Mouse (Mus musculus): ENCODE measurements around the gene Ahr.

The Ahr gene

DNA sequence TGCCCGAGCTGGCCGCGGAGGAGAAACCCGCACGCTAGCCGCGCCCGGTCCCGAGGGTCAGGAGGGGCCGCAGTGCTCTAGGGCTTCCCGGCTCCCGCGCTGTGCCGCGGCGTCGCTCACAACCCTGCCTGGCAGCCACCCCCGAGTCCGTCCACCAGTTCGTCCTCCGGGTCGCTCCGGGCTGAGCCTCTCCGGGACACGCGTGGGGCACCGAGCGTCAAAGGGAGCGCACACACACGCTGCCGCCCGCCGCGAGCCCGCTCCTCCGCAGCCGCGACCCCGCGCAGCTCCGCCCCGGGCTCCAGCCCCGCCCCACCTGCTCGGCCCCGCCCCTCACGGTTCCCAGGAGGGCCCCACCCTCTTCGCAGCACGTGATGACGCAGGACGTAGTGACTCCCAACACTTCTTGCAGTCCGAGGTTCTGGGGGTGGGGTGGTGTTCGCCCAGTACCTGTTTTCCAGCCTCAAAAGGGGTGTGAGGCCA lies at the start of gene Ahr:
Gene Ahr, minus strand, starts transcription at position 285 of the 483 bp plus-strand sequence.
- DNase-seq (ENCODE audit: low spot score in 2 of 2): peak; percentile 55 to 83

DNA sequence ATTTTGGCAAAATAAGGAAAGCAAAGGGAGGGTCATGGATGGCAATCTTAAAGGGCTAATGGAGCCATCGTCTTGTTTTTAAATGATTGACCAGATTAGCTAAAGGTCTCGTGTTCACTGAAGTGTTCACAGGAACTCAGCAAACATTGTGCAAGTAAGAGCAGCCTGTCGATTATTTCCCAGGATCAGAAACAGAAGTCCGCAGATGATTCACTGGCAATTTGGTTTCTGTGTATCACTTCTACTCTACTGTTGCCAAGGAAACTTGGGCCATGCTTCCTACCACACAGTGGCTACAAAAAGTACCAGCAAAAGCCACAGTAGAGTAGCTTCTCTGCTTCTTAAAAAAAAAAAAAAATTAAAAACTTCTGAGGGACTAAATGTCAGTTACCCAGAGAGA lies 44.0 kb upstream of the Ahr start:
- DNase-seq (ENCODE audit: low spot score in 2 of 2): no peak

DNA sequence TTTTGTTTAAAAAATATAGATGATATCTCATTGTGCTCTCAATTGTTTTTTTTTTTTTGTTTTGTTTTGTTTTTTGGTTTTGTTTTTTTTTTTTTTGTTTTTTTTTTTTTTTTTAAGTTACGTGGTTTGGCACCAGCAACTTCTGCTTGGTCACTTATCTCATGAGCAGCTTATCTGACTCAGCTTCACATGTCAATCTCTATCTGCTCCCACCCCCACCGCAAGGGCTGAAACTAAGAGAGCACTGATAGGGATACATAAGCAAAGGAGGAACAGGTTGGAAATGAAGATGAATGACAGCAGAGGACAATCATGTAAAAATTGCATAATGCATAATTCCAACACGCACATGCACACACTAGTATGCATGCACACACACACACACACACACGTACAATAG lies 41.3 kb upstream of the Ahr start:
- no peak for DNase-seq (ENCODE audit: low spot score in 2 of 2)

DNA sequence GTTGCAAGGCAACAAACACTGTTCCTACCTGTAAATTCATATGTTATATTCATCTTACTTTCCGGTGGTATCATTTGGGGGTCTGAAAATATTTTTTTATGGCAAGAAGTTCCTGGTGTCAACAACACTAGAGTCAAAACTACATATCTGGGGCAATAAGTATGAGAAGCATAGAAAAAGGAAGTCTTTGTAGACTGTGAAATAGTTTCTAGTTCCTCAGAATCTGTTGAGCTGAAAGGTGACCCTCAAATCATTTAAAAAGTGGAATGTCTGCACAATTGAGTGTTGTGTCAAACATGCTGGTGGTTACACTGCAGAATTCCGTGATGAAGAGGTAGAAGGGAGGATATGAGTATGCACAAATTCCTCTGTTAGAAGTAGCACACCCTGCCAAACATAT lies 38.9 kb upstream of the Ahr start:
- no peak for DNase-seq (ENCODE audit: low spot score in 2 of 2)

DNA sequence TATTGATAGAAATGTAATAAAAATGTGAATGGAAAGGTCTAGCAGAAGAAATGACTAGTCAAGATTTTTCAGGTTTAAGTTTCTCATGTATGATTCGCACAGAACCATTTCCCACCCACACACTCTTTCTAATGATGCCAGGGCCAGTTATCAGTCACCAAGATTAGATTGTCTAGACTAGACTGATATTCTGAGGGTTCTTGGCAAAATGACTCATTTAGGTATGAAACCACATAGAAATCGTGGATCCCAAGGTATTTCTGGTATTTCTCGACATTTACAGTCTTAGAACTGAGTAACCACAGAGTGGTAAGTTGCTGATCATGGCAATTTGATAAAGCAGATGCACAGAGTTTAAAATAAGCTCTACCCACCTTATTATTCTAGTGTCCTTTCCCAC lies 28.0 kb upstream of the Ahr start:
- DNase-seq (ENCODE audit: low spot score in 2 of 2): no peak

DNA sequence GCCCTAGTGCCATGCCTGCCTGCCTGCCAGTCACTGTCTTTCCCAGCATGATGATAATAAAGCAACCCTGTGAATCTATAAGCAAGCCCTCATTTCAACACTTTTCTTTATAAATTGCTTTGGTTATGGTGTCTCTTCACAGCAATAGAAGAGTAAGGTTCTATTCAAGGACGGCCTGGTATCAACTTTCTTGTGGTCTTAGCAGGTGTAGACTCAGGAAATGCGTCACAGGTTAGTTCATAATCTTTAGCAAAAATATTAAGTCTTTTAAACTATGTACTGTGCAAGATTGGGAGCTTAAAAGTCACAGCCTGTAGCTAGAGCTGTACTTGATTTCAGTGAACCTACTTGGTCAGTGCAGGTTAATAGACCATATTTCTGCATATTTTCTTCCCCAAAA lies 24.0 kb upstream of the Ahr start:
- no peak for DNase-seq (ENCODE audit: low spot score in 2 of 2)

DNA sequence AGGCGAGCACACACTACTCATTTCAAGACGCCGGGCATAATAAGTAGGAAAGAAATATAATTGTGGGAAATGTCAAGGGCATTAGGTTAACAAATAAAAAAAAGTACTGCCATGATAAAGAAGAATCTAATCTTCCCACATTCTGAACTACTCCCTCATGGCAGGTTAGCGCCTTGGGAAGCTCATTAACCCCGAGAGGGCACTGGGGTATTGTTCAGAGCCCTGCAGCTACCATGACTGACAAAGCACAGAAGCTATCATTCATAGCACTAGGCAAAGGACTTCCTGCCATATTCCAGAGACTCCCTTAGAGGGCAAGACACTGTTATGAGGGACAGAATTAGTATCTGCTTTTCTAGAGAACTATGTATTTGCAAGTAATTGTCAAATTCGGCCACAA lies 21.1 kb upstream of the Ahr start:
- no peak for DNase-seq (ENCODE audit: low spot score in 2 of 2)

DNA sequence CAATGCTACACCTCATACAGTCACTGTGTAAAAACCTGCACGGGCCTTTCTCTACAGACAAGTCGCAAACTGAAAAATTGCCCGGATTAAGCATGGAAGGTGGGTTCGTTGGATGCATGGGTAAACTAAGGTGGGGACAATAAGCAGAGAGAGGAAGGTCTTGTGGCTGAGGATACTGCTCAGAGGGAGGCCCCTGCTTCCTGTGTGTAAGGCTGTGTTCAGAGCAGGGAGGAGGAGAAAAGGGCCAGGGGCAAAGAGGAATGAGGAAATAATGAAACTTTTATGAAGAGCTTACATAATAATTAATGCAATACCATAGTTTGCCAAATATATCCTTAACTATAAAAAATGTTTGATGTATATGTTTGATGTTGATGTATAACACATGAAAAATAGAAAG lies 19.5 kb upstream of the Ahr start:
- DNase-seq (ENCODE audit: low spot score in 2 of 2): no peak

DNA sequence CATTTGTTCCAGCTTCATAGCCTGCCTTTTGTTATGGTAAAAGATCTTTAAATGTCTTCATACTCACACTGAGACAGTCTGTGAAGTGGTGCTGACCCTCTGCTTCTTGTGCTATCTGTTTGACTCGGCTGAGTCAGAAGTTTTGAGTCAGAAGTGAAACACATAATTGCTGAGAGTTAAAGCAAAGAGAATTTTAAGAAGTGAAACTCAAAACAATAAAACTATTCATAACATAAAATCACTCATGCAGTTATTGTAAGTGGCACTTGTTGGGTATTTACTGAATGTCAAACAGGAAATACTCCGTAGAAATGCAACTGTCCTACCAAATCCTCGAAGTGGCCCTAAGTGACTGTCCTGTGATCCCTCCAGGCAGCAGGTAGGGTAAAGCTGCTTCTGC lies 18.3 kb upstream of the Ahr start:
- DNase-seq (ENCODE audit: low spot score in 2 of 2): no peak

DNA sequence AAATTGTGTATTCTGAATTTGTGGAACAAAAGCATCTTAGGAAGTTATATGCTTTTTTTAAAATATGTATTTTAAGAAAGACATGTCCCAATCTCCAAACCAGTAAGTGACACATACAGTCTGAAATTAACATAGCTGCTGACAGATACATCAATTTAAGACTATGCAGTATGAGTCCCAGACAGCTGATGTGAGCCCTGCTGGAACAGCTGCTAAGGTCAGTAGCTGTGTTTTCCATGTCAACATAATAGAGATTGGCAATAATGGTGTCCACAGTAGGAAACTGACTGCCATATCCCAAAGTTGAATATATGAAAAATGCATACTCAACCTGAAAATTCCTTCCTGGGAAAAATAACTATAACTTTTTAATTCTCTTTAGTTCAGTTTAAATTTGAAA lies 15.5 kb upstream of the Ahr start:
- DNase-seq (ENCODE audit: low spot score in 2 of 2): no peak

DNA sequence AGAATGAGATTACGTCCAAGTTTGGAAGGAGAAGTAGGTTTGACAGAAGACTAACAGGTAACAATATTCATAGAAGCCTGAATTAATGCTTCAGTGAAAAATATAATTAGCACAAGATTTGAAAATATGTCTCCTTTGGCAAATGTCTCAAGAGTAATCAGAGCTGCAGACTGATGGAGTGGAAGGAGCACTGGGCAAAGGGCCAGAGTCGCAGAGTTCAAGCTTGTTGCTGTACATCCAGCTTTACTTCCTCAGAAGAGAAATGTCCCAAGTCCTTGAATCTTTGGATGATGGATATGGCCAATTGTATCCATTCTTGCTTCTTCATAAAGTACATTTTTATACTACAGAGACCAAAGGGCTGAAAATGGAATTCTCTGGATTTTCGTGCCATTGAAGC lies 8.0 kb upstream of the Ahr start:
- peak in 1 of 2 experiments; percentile 20 for DNase-seq (ENCODE audit: low spot score in 2 of 2)

DNA sequence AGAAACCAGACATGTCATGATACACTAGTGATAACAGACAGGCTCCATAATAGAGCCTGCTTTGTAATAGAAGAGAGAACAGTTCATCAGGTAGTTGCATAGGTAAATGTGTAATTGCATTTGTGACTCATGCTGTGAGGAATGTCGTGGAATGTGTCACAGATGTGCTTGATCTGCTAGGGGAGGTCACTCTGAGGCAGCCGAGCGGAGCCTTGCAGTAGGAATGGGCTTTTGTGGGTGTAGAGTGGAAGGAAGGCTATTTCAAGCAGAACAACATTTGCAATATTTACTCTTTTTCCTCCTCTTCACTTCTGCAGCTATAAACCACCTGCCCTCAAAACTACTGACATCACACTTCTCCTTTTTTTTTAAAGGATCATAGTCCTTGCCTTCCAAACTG lies 4.0 kb upstream of the Ahr start:
- DNase-seq (ENCODE audit: low spot score in 2 of 2): no peak

DNA sequence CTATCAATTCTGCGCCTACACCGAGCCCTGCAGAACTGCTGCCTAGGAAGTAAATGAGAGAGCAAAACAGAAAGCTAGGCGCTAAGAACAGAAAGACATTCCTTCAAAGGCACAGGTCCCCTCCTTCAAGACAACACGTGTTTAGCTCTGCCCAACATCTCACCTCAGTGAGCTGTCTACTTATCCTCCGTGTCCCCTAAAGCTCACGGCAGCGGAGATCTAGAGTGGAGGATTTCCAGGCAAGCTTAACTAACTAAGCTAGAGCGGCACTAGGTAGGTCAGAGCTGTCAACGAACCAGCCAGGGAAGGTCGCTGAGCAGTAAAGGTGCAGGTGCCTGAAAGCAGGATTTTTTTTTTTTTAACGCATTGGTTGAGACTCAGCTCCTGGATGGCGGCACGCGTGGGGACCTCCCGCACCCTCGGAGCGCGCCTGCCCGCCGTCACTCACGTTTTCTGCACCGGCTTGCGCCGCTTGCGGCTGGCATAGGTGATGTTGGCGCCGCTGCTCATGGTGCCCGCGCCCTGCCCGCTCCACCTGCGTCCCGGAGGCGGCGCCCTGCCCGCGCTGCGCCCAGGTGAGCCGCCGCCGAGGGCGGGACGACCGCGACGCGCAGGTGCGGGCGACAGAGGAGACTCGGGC lies 604 bp downstream of the Ahr start:
- peak; percentile 14 to 44 for DNase-seq (ENCODE audit: low spot score in 2 of 2)

DNA sequence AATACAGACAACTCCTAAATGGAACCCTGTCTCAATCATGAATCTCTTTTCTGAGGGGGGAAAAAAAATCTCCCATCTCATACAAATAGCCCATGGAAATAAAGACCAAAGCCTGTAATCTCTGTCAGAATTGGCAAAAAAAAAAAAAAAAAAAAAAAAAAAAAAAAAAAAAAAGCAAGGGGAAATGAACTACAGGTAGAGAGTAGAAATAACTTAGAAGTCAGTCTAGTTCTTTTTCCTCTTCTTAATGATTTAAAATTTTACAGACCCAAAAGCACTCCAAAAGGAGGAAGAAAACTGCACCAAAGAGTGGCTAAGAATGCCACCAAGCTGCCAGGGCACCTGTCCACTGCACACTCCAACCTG lies 1.1 kb downstream of the Ahr start:
- no peak for DNase-seq (ENCODE audit: low spot score in 2 of 2)

DNA sequence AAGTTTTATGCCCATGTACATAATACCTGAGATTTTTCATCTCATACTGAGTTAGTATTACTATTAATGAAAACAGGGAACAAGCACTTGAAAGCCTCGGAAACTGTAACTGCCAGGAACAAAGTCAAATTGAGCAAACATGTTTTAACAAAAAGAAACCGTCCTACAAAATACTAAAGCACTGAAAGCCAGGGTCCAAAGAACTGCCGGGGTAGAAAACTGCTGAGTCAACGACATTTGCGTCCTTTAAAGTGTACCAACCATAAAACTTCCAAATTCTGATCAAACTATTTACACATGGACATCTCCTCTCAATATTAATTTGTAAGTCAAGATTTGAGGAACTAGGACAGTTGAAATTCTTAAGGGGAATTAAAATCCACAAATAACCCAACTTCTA lies 1.7 kb downstream of the Ahr start:
- DNase-seq (ENCODE audit: low spot score in 2 of 2): no peak

DNA sequence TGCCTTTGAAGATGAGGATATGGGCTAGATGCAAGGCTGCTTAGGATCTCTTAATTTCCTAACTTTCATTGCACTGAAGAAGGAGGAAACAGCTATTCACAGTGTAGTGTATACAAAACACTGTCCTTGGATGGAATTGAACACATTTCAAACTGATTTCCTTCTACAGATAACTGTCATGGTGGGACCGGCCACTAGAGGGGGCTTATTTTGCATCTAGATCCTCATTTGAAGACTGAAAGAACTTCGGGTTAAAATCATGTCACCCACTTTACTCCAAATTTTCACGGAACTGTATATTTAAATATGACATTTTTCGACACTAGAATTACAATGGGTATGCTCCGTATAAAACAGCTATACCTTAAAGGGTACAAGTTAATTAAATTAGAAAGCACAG lies 2.7 kb downstream of the Ahr start:
- peak; percentile 50 to 80 for DNase-seq (ENCODE audit: low spot score in 2 of 2)

DNA sequence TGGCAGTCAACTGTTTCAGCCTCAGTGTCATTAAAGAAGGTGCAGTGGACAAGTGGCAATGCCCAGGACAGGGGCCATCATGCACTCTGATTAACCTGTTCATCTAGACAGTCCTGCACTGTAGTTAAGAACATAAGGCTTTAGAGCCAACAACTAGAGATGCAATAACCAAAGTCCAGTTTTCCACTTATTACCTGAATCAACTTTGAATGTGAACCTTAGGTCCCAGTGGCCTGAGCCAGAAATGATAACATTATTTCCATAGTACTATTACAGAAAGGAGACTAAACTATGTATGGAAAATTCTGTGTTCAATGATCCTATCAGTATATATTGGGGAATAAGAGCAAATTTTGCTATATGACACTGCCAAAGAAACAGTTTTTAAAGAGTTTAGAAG lies 4.3 kb downstream of the Ahr start:
- no peak for DNase-seq (ENCODE audit: low spot score in 2 of 2)

DNA sequence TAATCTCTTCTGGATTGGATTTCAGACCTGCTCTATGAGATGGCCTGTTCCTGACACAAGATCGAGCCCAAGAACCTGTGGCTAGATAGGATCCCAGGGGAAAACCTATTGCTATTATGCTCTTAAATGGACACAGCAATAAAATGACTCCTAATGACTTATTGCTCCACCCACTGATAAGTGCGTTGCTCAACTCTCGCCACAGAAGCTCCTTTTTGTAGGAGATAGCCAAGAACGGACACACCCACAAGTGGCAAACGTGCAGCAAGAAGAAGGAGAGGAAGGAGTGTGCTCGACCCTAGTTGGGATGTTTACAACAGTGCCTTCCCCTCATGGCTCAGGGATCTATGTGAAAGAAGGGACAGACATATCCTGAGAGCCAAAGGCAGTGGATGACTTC lies 7.4 kb downstream of the Ahr start:
- no peak for DNase-seq (ENCODE audit: low spot score in 2 of 2)

DNA sequence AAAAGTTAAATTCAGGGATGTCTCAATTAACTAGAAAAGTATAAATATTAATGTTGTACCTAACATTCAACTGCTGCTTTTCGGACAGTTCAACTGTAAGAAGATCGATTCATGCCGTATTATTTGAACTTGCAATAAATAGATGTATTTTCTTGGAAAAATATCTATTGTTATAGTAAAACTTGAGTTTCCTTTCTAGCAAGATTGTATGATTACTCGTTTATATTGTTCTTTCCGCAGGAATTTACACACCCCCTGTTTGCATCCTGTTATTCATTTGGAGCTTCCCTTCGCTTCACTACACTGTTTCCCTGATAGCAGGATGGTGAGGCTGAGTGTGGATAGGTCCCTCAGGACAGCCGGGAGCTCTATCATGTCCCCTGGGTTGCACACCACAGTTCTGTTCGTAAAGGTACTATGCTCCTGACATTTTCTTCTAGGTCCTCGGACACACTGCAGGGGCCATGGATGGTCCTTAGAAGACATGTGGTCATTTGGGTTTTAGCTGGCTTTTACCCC lies 12.2 kb downstream of the Ahr start:
- no peak for DNase-seq (ENCODE audit: low spot score in 2 of 2)

DNA sequence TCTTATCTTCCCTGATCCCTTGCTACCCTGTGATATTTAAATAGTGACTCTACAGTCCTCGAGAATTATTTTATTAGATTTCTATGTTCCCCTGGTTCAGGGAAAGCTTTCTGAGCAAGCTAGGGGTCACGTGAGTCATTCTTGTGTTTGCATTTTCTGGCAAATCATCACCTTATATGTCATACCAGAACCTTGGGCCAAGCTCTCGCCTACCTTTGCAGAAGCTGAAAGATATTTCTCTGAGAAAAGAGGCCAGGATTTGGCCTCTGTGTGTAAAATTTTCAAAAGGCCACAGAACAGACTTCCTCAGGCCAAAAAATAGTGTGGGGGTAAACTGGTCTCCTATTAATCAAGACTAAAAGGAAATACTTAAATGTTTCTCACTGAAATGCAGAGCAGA lies 19.2 kb downstream of the Ahr start:
- no peak for DNase-seq (ENCODE audit: low spot score in 2 of 2)

DNA sequence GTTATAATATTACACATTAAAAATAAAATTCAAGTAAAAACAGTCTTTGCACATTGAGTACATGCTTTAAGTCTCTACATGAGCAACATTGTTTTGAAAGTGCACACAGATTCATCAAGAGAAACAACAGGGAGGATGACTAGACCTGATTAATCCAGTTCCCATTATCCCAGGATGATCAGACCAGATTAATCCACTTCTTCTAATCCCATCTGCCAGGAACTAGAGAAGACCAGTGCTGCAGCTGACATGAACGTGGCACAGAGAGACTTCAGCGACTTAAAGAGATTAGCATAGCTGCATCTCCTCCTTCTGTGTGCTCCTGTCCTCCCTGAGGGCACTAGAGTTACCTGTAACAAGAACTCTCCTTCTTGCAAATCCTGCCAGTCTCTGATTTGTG lies 20.2 kb downstream of the Ahr start:
- no peak for DNase-seq (ENCODE audit: low spot score in 2 of 2)

DNA sequence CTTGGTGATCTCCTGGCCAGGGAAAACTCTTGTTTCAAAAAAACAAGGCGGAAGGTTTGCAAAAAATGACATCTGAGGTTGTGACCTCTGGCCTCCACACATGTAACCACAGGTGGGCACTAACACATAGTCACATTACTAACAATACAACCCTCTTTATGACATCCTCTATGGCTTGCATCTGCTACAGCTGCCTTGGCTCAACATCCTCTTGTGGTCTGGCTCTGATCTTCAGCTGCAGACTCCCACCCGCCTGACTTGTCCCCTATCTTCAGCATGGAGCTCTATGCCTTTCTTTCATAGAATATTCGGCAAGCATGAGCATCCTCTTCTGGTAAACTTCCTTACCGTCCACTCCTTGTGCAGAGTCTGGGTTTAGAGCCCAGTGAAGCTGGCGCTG lies 24.1 kb downstream of the Ahr start:
- DNase-seq (ENCODE audit: low spot score in 2 of 2): no peak

DNA sequence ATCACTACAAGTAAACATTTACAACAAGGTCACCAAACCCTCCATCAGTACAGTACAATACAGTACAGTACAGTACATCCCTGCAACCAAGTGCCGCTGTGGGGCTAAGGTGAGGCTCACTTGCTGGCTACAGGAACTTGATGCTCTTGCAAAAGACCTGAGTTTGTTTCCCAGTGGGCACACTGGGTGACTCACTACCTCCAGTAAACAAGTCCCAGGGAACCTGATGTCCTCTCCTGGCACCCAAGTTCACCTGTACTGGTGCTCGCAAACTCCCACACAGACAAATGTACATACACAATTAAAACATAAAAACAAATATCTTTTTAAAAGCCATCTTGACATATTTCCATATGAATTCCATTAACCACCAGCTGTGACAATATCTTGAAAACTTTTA lies 28.5 kb downstream of the Ahr start:
- no peak for DNase-seq (ENCODE audit: low spot score in 2 of 2)

DNA sequence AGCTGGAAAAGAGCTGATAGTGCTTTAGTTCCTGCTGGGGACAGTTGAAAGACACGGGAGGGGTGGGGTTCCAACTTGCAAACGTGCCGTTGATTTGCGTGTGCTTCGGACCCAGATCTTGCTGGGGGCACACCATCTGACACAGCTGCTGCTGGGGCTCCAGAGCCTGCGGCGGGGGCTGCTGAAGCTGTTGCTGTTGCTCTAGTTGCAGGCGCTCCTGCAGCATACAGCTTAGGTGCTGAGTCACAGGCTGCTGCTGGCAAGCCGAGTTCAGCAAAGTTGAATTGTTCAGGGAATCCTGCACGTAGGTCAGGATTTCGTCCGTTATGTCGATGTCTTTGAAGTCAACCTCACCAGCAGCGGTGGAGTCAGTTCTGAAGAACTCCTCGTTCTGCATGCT lies 30.8 kb downstream of the Ahr start:
- DNase-seq (ENCODE audit: low spot score in 2 of 2): no peak

All from spleen, postnatal 10 days (tissue).